11 mouse cellular contexts compared by ENCODE assay signal in the genomic region with DNA sequence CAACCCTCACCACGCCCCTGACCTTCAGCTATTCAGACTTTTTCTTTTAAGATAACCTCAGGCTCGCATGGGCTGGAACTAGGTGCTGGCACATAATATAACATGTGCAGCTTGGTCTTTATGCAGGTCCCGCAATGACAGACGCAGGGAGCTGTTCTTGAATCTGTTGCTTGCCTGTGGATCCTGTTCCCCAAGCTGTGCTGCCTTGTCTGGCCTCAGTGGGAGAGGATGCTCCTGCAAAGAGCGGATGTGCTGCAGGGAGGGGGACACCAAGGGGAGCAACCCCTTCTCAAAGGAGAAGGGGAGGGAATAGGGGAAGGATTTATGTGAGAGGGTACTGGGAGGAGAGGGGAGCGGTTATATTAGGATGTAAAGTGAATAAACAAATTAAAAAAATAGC.
DNase-seq lines count a peak whose midpoint lies in the region; ATAC-seq lines count a peak whose summit lies in the region.
"Had no signal": no experiment of that assay in that cellular context is flagged by ENCODE, and none has a peak within 500 bp of the region (broad histone marks: within the 10 kb centered on the region; RNA-seq: fewer than 3 reads in every experiment).

No protein-coding gene starts in this region.

- H3K4me1 ChIP-seq in kidney, embryonic 14.5 days (ENCODE audit: control insufficient read depth, insufficient read depth, low read length) = peaks cover 17% of the 10 kb centered on the region; the same call in 1 of the 2 replicates
- H3K4me1 ChIP-seq in kidney, embryonic 16.5 days (ENCODE audit: insufficient read depth, low read length) = peaks cover 24% of the 10 kb centered on the region; the same call in 1 of the 2 replicates
- H3K4me1 ChIP-seq in midbrain, embryonic 14.5 days (ENCODE audit: control insufficient read depth, insufficient read depth, low read length) = peaks cover 22% of the 10 kb centered on the region

- H3K9ac ChIP-seq in kidney, embryonic 14.5 days (ENCODE audit: low read depth, low read length) = no peak overlapping the region
- no peak overlapping the region for H3K9ac ChIP-seq in kidney, embryonic 16.5 days (replicated peaks; ENCODE audit: low read length)
- H3K9ac ChIP-seq in midbrain, embryonic 14.5 days (replicated peaks; ENCODE audit: low read length) = no peak overlapping the region
- H3K9ac ChIP-seq: limb, embryonic 12.5 days had no signal

- H3K27ac ChIP-seq in kidney, embryonic 14.5 days (ENCODE audit: low read depth, low read length) = no peak overlapping the region
- H3K27ac ChIP-seq in kidney, embryonic 16.5 days (ENCODE audit: low read length) = no peak overlapping the region
- H3K27ac ChIP-seq in midbrain, embryonic 14.5 days (replicated peaks; ENCODE audit: low read depth, low read length) = no peak overlapping the region
- H3K27ac ChIP-seq: limb, embryonic 12.5 days had no signal

- ATAC-seq in kidney, embryonic 14.5 days (ENCODE audit: low FRiP score, low TSS enrichment) = 0 out of 2 replicates have a peak, but pooled peaks have one; percentile 13
- no peak for ATAC-seq in kidney, embryonic 16.5 days (ENCODE audit: low FRiP score, low TSS enrichment)
- peak; percentile 28; the same call in 1 of the 2 replicates for ATAC-seq in midbrain, embryonic 14.5 days (ENCODE audit: low FRiP score, low TSS enrichment)
- ATAC-seq: inflammation-experienced regulatory T-cells, adult 6 months had no signal

- DNase-seq in brain, adult 2 months (ENCODE audit: low read depth, low spot score) = peak; percentile 44
- peak; percentile 68 for DNase-seq in cerebellum, adult 9-10 months
- DNase-seq in midbrain, embryonic 14.5 days = no peak
- no peak for DNase-seq in yolk sac, embryonic 10.5 days (ENCODE audit: low spot score)
- DNase-seq in kidney, postnatal 25 days = no peak
- DNase-seq: retina, postnatal 1 day; thymus, postnatal 36 days had no signal

- no peak overlapping the region for H3K4me3 ChIP-seq in kidney, embryonic 14.5 days (ENCODE audit: low read length)
- H3K4me3 ChIP-seq in kidney, embryonic 16.5 days (ENCODE audit: low read length) = no peak overlapping the region
- H3K4me3 ChIP-seq in midbrain, embryonic 14.5 days (replicated peaks; ENCODE audit: low read depth, low read length) = no peak overlapping the region
- H3K4me3 ChIP-seq: limb, embryonic 12.5 days had no signal

- H3K9me3 ChIP-seq in kidney, embryonic 14.5 days (ENCODE audit: control insufficient read depth, low read length) = no peaks in the 10 kb centered on the region
- no peaks in the 10 kb centered on the region for H3K9me3 ChIP-seq in kidney, embryonic 16.5 days (ENCODE audit: low read length)
- H3K9me3 ChIP-seq in midbrain, embryonic 14.5 days (ENCODE audit: control insufficient read depth, low read length) = no peaks in the 10 kb centered on the region
- H3K9me3 ChIP-seq: limb, embryonic 12.5 days had no signal

- H3K27me3 ChIP-seq in kidney, embryonic 14.5 days (ENCODE audit: control insufficient read depth, insufficient read depth, low read length) = no peaks in the 10 kb centered on the region
- no peaks in the 10 kb centered on the region for H3K27me3 ChIP-seq in kidney, embryonic 16.5 days (ENCODE audit: insufficient read depth, low read length)
- H3K27me3 ChIP-seq in midbrain, embryonic 14.5 days (ENCODE audit: control insufficient read depth, insufficient read depth, low read length) = no peaks in the 10 kb centered on the region
- H3K27me3 ChIP-seq: limb, embryonic 12.5 days had no signal

- H3K4me2 ChIP-seq in kidney, embryonic 14.5 days (replicated peaks; ENCODE audit: low read depth, low read length) = no peak overlapping the region
- H3K4me2 ChIP-seq in kidney, embryonic 16.5 days (replicated peaks; ENCODE audit: low read depth, low read length) = no peak overlapping the region
- H3K4me2 ChIP-seq in midbrain, embryonic 14.5 days (ENCODE audit: low read length) = no peak overlapping the region
- H3K4me2 ChIP-seq: limb, embryonic 12.5 days had no signal

- H3K36me3 ChIP-seq in kidney, embryonic 14.5 days (ENCODE audit: control insufficient read depth, insufficient read depth, low read length) = no peaks in the 10 kb centered on the region
- no peaks in the 10 kb centered on the region for H3K36me3 ChIP-seq in kidney, embryonic 16.5 days (ENCODE audit: insufficient read depth, low read length)
- H3K36me3 ChIP-seq in midbrain, embryonic 14.5 days (ENCODE audit: control insufficient read depth, insufficient read depth, low read length) = no peaks in the 10 kb centered on the region
- H3K36me3 ChIP-seq: limb, embryonic 12.5 days had no signal

- 58% methylated on average over 6 of the region's 6 CpGs for WGBS in kidney, embryonic 14.5 days
- WGBS in kidney, embryonic 16.5 days = 69% methylated on average over 6 of the region's 6 CpGs
- WGBS in midbrain, embryonic 14.5 days = 38% methylated on average over 6 of the region's 6 CpGs

Comparison
In these comparisons a context has a peak if more than half of its experiments do, and no peak if none do; other contexts are left out.
1. DNase-seq: peak in brain, adult 2 months (single experiment) and cerebellum, adult 9-10 months (single experiment); none in midbrain, embryonic 14.5 days (single experiment), yolk sac, embryonic 10.5 days (single experiment) and kidney, postnatal 25 days (0 of 2).